Mouse (Mus musculus) embryo, embryonic 10.5 days (tissue): ENCODE measurements around the gene Mtnr1a.
"Not testable (repeated sequence)": the region's sequence is repeated elsewhere in the genome, so short reads cannot be mapped to it uniquely, and the experiment has no call there.

Experiments used
- DNase-seq: peaks from one replicate; pipeline ENCODE4 v3.0.0-alpha.2; 2015; ENCODE audit warnings: low spot score

Mtnr1a gene

DNA sequence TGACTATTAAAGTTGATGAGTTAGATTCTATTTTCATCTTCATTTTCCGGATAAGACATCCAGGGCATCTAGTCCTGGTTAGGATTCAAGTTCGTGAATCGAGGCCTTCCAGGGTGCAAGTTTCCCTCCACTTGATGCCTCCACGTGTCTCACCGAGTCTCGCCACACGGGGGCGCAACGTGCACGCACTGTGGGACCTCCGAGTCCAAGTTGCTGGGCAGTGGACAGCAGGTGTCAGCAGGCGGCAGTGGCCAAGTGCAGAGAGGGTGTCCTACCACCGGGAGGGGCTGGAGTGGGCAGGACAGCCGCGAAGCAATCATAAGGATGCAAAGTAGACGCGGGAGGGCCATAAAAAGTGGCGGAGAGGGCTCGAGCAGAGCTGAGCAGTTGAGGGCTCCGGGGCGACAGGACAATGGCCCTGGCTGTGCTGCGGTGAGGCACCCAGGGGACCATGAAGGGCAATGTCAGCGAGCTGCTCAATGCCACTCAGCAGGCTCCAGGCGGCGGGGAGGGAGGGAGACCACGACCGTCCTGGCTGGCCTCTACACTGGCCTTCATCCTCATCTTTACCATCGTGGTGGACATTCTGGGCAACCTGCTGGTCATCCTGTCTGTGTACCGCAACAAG, at the start of gene Mtnr1a:
Mtnr1a (plus strand) TSS at position 379 of the 628 bp plus-strand sequence.
- DNase-seq = peak; percentile 93

DNA sequence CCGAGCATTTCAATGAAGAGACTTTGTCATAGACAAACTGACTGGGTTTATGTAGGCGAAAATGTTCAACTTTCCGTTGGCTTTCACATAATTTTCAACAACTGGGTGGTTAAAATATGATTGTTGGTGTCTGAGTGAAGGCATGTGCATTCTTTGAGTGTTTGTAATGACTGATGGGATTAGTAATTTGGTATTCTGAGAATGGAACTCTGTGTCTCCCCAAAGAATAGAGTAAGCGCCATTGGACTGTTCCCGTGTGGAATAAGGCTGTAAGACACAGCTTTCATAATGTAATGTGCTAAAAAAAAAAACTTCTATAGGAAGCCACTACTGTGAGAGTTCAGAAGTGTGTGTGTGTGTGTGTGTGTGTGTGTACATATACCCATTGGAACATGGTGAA, 49.7 kb upstream of the Mtnr1a start:
- DNase-seq = no peak

DNA sequence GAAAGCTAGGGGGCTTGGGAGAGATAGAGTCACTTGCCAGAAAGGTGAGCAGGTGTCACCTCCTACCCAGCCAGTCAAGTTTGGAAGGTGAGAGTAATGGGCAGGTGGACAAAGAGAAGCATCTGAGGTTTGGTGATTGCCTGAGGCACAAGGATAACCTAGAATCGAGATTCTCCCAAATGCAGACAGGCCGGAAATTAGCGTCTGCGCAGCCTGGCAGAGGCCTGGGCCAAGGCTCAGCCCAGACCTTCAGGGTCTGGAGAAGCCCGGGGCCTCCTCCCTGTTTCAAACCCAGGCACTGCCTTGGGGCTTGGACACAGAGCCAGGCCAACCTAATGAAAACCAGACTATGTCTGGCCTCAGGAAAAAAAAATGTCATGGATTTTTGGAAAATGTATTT, 47.8 kb upstream of the Mtnr1a start:
- DNase-seq = no peak

DNA sequence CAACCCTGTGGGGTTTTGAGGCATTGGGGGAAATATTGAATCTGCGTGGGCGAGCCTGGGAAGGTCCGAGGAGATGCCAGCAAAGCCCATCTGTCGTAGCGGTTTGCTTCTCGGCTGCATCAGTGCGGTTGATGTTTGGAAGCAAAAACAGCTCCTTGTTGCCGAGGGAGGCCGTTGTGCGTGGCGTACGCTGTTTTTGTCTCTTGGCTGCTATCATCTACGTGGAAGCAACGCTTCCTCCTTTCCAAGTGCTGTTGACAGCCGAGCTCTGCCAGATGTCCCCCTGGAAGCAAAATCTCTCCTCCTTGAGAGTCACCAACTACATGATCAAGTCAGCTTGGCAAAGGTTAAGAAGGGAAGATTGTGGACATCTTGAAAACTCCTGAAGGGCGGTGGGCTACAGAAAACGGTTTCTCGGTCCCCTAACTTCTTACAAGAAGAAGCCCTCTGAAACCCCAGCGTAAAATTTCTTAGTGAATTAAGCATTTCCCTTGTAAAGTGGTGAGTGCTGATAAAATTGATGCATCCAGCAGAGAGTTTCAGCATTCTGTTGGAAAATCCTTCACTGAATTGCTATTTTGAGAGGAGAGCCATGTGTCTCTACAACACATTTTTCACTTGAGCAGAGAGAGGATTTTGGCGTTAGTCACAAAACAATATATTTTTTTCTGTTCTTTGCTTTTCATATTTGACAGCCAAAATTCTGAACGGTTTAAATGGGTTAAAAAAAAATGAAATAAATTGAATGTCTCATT, 46.8 kb upstream of the Mtnr1a start:
- no peak for DNase-seq

DNA sequence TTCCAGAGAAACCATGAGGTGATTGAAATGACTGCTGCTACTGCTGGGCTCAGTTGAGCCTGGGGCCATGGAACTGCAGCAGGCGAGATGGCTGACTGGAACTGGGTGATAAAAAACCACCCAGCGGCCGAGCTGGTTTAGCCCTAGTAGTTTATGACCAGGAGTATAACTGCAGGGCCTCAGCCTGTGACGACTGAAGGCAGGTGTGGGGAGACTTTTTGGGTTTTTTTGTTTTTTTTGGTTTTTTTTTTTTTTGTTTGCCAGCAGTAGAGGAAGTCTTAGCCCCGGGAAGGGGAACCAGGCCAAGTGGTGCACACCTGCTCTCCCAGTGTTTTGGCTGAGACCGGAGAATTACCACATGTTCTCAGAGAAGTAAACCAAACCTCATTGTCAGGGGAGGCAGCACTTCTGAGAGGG, 40.8 kb upstream of the Mtnr1a start:
- DNase-seq = no peak

GRCm38 (mm10) chr8:45038350-45038749, 30.6 kb upstream of the Mtnr1a start:
- no peak for DNase-seq

- DNase-seq = no peak
Measured at GRCm38 (mm10) chr8:45044160-45044559, 24.8 kb upstream of the Mtnr1a start.

GRCm38 (mm10) chr8:45050451-45050850, 18.5 kb upstream of the Mtnr1a start:
- no peak for DNase-seq

DNA sequence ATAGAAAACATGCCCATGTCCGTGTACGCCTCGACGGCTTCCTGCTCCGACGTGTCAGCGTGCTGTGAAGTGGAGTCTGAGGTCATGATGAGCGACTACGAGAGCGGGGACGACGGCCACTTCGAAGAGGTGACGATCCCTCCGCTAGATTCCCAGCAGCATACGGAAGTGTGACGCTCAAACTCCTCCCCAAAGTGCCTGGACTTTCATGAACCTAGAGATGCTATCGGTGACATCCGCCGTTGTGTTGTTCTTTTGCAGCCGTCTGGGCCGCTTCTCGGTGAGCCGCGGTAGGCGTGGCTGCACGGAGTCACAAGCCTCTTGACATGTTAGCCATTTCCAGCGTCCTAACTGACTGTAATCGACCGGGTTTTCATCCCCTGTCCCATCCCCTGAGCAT, 17.7 kb upstream of the Mtnr1a start:
- no peak for DNase-seq

- DNase-seq = peak; percentile 66
Measured at GRCm38 (mm10) chr8:45052205-45052604, 16.7 kb upstream of the Mtnr1a start.

GRCm38 (mm10) chr8:45052618-45053017, 16.3 kb upstream of the Mtnr1a start:
- no peak for DNase-seq

DNA sequence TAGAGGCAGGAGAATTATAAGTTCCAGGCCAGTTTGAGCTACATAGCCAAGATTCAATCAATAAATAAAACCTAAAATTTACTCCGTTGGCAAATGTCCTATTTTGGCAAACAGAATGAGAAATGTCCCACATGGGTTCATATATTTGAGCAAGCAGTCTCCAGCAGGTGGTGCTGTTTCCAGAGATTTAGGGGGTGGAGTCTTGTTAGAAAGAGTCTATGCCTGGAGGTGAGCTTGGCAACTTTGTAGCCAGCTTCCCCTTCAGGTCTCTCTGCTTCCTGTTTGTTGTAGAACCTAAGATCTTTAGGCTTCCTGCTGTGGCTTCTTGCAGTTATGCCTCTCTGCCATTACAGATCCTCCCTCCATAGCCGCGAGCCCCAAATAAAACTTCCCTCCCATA, 13.4 kb upstream of the Mtnr1a start:
- no peak for DNase-seq

DNA sequence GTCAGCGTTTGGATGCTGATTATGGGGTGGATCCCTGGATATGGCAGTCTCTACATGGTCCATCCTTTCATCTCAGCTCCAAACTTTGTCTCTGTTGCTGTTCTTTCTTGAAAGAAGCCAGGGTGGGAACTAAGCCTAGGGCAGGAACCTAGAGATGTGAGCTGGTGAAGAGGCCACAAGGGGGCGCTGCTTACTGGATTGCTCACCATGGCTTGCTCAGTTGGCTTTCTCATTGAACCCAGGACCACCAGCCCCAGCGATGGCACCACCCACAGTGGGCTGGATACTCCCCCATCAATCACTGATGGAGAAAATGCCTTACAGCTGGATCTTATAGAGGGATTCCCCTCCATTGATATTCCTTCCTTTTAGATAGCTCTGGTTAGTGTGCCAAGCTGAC, 12.1 kb upstream of the Mtnr1a start:
- peak; percentile 39 for DNase-seq

DNA sequence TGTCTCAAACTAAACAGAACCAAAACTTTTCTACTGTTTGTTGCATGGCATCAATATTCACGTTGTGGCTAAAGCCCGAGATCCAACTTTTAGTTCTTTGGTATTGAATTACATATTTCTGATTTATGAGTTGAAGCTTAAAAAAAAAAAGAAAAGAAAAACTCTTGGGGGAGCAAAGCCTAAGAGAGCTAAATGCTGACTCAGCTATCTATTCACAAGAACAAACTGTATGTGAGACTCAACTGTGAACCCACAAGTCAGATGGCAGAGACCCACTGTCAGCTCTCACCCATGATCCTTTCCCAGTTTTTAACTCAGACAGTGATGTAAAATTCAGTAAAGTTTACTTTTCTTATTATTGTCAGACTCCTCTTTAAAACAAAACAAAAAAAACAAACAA, 8.9 kb upstream of the Mtnr1a start:
- no peak for DNase-seq

- DNase-seq = no peak
Measured at GRCm38 (mm10) chr8:45062311-45062710, 6.6 kb upstream of the Mtnr1a start.

GRCm38 (mm10) chr8:45062982-45063924, 5.7 kb upstream of the Mtnr1a start:
- DNase-seq = peak; percentile 42

DNA sequence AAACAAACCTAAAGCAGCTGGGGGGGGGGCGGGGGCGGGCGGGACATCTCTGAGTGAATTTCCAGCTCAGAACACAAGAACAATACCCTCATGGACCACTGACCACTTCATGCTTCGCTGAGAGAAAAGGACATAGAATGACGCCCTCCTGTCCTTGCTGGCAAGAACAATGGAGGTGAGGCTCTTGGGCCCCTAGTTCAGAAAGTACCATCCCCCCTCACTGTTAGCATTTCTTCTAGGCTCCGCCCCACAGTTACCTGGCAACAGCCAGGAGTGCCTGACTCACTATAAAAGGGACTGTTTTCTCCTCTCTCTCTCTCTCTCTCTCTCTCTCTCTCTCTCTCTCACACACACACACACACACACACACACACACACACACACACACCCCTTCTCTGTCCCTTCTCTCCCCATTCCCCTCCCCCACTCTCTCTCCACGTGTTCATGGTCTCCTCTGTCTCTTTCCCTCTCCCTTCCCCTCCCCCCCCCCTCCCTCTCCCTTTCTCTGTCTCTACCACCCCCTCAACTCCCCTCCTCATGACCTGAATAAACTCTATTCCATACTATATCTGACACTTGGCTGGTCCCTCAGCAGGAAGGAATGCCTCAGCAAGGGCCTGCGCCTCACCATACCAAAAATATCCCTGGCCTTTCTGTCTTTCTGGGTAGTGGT, 4.6 kb upstream of the Mtnr1a start:
- peak; percentile 76 for DNase-seq

- DNase-seq = not testable (repeated sequence)
Measured at GRCm38 (mm10) chr8:45065391-45065790, 3.5 kb upstream of the Mtnr1a start.

DNA sequence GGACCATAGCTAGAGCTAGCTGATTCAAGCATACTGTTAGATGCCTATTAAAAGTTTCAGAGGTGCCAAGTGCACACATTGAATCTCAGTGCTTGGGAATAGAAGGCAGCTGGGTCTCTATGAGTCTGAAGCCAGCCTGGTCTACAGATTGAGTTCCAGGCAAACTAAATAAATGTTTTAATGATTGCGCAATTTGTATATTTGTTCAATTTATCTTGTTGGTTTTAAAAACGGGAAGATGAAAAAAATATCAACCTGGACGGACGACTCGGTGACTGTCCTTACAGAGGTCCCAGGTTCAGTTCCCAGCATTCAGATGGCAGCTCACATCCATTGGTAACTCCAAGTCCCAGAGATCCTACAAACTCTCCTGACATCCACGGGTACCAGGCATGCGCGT, 2.0 kb downstream of the Mtnr1a start:
- no peak for DNase-seq

- DNase-seq = no peak
Measured at GRCm38 (mm10) chr8:45080850-45081249, 11.9 kb downstream of the Mtnr1a start.

DNA sequence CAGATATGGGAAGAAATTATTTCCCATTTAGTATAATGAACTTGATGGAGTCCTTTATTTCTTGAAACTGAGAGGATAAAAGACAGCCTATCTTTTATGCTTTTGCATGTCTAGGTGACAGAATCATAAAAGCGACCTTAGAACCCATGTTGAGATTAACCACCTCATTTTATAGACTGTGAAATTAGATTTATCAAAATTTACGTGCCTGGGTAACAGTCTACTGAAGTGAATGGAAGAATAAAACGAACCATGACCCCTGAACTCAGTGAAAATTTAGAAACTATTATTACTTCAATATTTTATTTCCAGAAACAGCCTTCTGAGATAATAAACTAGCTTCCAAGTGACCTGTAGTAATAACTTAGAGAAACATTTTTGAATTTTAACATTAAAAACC, 24.7 kb downstream of the Mtnr1a start:
- DNase-seq = no peak
